Mouse (Mus musculus) MEL (cell line): Measurements from ENCODE around the gene Tmem235. TPM values are rescaled to one million over a fixed set of nuclear protein-coding genes. Genes with fewer than 3 reads are reported as not detected.

ENCODE experiments used
- DNase-seq: peaks from one replicate; pipeline ENCODE4 v3.0.0; 2011; ENCODE audit warnings: low read depth, low spot score
- H3K27ac ChIP-seq: 2 replicates; pipeline ENCODE4 v1.5.1; 2012; ENCODE audit warnings: low read depth, mild to moderate bottlenecking, control low read depth, low read length, moderate library complexity; ENCODE audit not compliant: control insufficient read depth
- H3K27me3 ChIP-seq, 2 experiments: fragments of 150-350 bp in 1 of 2; sonication (generic) in 1 of 2; 2 replicates each; pipeline ENCODE4 v1.6.1; 2012; ENCODE audit warnings: low read length in 2 of 2, mild to moderate bottlenecking in 2 of 2, improper control_type of control experiment in 1 of 2, moderate library complexity in 1 of 2; ENCODE audit not compliant: insufficient read depth in 2 of 2, control insufficient read depth in 1 of 2
- H3K36me3 ChIP-seq, 2 experiments: 2 replicates each; pipeline ENCODE4 v1.6.1; 2012 to 2014; ENCODE audit warnings: low read length in 2 of 2, improper control_type of control experiment in 1 of 2, inconsistent platforms in 1 of 2, mild to moderate bottlenecking in 1 of 2; ENCODE audit not compliant: insufficient read depth in 2 of 2, control insufficient read depth in 1 of 2
- H3K4me1 ChIP-seq, 2 experiments: fragments of 150-350 bp in 1 of 2; sonication (generic) in 1 of 2; 2 replicates each; pipeline ENCODE4 v1.6.1; 2012; ENCODE audit warnings: low read length in 2 of 2, improper control_type of control experiment in 1 of 2, mild to moderate bottlenecking in 1 of 2; ENCODE audit not compliant: insufficient read depth in 2 of 2, control insufficient read depth in 1 of 2
- H3K4me3 ChIP-seq, 2 experiments: fragments of 150-350 bp in 1 of 2; sonication (generic) in 1 of 2; 2 replicates each; pipeline ENCODE4 v1.5.1; 2012; ENCODE audit warnings: low read depth in 2 of 2, low read length in 2 of 2, mild to moderate bottlenecking in 2 of 2, moderate library complexity in 2 of 2, control low read depth in 1 of 2, improper control_type of control experiment in 1 of 2; ENCODE audit not compliant: control insufficient read depth in 1 of 2, insufficient read depth in 1 of 2
- H3K79me2 ChIP-seq: 2 replicates; pipeline ENCODE4 v1.6.1; 2012; ENCODE audit warnings: mild to moderate bottlenecking, low read length, moderate library complexity; ENCODE audit not compliant: control insufficient read depth, poor library complexity, insufficient read depth
- H3K9ac ChIP-seq: 2 replicates; pipeline ENCODE4 v1.6.1; 2012; ENCODE audit warnings: low read depth, mild to moderate bottlenecking, control low read depth, low read length, moderate library complexity; ENCODE audit not compliant: control insufficient read depth, poor library complexity, severe bottlenecking
- H3K9me3 ChIP-seq: fragments of 150-350 bp; sonication (generic); replicated peaks from 2 replicates; pipeline ENCODE4 v1.6.1; 2012; ENCODE audit warnings: mild to moderate bottlenecking, low read length, improper control_type of control experiment, moderate library complexity; ENCODE audit not compliant: insufficient read depth
- CHD1 ChIP-seq: IDR thresholded peaks from 2 replicates; pipeline ENCODE4 v1.6.1; 2012; ENCODE audit warnings: low read depth, mild to moderate bottlenecking, inconsistent platforms, low read length, improper control_type of control experiment
- CHD2 ChIP-seq: IDR thresholded peaks from 2 replicates; pipeline ENCODE4 v1.6.1; 2011; ENCODE audit warnings: low read length, improper control_type of control experiment
- CTCF ChIP-seq, 3 experiments: IDR thresholded peaks in 2 of 3; conservative IDR thresholded peaks in 1 of 3; 2 replicates each; pipeline ENCODE4 v1.5.1; 2011 to 2012; ENCODE audit warnings: low read length in 3 of 3, low read depth in 2 of 3, mild to moderate bottlenecking in 2 of 3, improper control_type of control experiment in 1 of 3, inconsistent platforms in 1 of 3, mixed read lengths in 1 of 3, moderate library complexity in 1 of 3; ENCODE audit not compliant: control insufficient read depth in 1 of 3, insufficient read depth in 1 of 3, poor library complexity in 1 of 3, severe bottlenecking in 1 of 3
- ETS1 ChIP-seq: IDR thresholded peaks from 2 replicates; pipeline ENCODE4 v1.6.1; 2012; ENCODE audit warnings: low read depth, mild to moderate bottlenecking, inconsistent platforms, low read length, improper control_type of control experiment, moderate library complexity
- HCFC1 ChIP-seq: IDR thresholded peaks from 2 replicates; pipeline ENCODE4 v1.6.1; 2012; ENCODE audit warnings: low read depth, mild to moderate bottlenecking, inconsistent platforms, low read length, improper control_type of control experiment, moderate library complexity
- JUND ChIP-seq: IDR thresholded peaks from 2 replicates; pipeline ENCODE4 v1.6.1; 2011; ENCODE audit warnings: low read depth, mild to moderate bottlenecking, improper control_type of control experiment, low read length
- KAT2A ChIP-seq: conservative IDR thresholded peaks from 2 replicates; pipeline ENCODE4 v1.6.1; 2012; ENCODE audit warnings: low read depth, low read length, improper control_type of control experiment, inconsistent platforms
- MAZ ChIP-seq: IDR thresholded peaks from 2 replicates; pipeline ENCODE4 v1.6.1; 2012; ENCODE audit warnings: low read depth, mild to moderate bottlenecking, inconsistent platforms, low read length, improper control_type of control experiment
- MEF2A ChIP-seq: IDR thresholded peaks from 2 replicates; pipeline ENCODE4 v1.6.1; 2014; ENCODE audit warnings: low read depth, mild to moderate bottlenecking, inconsistent platforms, low read length, improper control_type of control experiment; ENCODE audit not compliant: poor library complexity, insufficient replicate concordance, severe bottlenecking; ENCODE audit errors: extremely low read depth
- MYC ChIP-seq: IDR thresholded peaks from 2 replicates; pipeline ENCODE4 v1.6.1; 2011; ENCODE audit warnings: low read depth, mild to moderate bottlenecking, low read length, improper control_type of control experiment, moderate library complexity
- NELFE ChIP-seq: IDR thresholded peaks from 2 replicates; pipeline ENCODE4 v1.6.1; 2011; ENCODE audit warnings: low read depth, low read length, improper control_type of control experiment
- NRF1 ChIP-seq: IDR thresholded peaks from 2 replicates; pipeline ENCODE4 v1.6.1; 2014; ENCODE audit warnings: low read depth, mild to moderate bottlenecking, inconsistent platforms, low read length, improper control_type of control experiment, moderate library complexity; ENCODE audit not compliant: poor library complexity, insufficient read depth, severe bottlenecking
- POLR2AphosphoS2 ChIP-seq: IDR thresholded peaks from 2 replicates; pipeline ENCODE4 v1.6.1; 2011; ENCODE audit warnings: low read length, improper control_type of control experiment
- POLR2AphosphoS5 ChIP-seq: IDR thresholded peaks from 2 replicates; pipeline ENCODE4 v1.6.1; 2012; ENCODE audit warnings: low read depth, borderline replicate concordance, mild to moderate bottlenecking, inconsistent platforms, low read length, moderate library complexity, mixed read lengths
- RCOR1 ChIP-seq: IDR thresholded peaks from 2 replicates; pipeline ENCODE4 v1.6.1; 2012; ENCODE audit warnings: low read depth, mild to moderate bottlenecking, inconsistent platforms, low read length, improper control_type of control experiment
- SMC3 ChIP-seq: IDR thresholded peaks from 2 replicates; pipeline ENCODE4 v1.6.1; 2011; ENCODE audit warnings: low read depth, low read length, improper control_type of control experiment
- TAL1 ChIP-seq: IDR thresholded peaks from 2 replicates; pipeline ENCODE4 v1.6.1; 2012; ENCODE audit warnings: mild to moderate bottlenecking, inconsistent platforms, low read length, moderate library complexity, mixed read lengths
- USF1 ChIP-seq: IDR thresholded peaks from 2 replicates; pipeline ENCODE4 v1.6.1; 2014; ENCODE audit warnings: low read depth, mild to moderate bottlenecking, inconsistent platforms, low read length, improper control_type of control experiment, moderate library complexity
- USF2 ChIP-seq, 2 experiments: IDR thresholded peaks; 2 replicates each; pipeline ENCODE4 v1.6.1; 2011 to 2012; ENCODE audit warnings: improper control_type of control experiment in 2 of 2, low read length in 2 of 2, borderline replicate concordance in 1 of 2, inconsistent platforms in 1 of 2, low read depth in 1 of 2, mild to moderate bottlenecking in 1 of 2; ENCODE audit not compliant: insufficient read depth in 1 of 2
- ZC3H11A ChIP-seq: IDR thresholded peaks from 2 replicates; pipeline ENCODE4 v1.6.1; 2012; ENCODE audit warnings: low read depth, mild to moderate bottlenecking, inconsistent platforms, low read length, improper control_type of control experiment
- ZKSCAN1 ChIP-seq: IDR thresholded peaks from 2 replicates; pipeline ENCODE4 v1.6.1; 2012; ENCODE audit warnings: low read depth, mild to moderate bottlenecking, inconsistent platforms, low read length, improper control_type of control experiment, moderate library complexity
- polyA plus RNA-seq, 2 experiments: library from polyadenylated mRNA; stranded (reverse) in 1 of 2; unstranded in 1 of 2; fragments of >175 nt in 1 of 2; fragments of >200 nt in 1 of 2; gene quantifications; 2 replicates each; pipeline versions ENCODE4 v1.2.1 to v1.2.4; 2012; ENCODE audit warnings: low replicate concordance in 2 of 2, low read depth in 1 of 2; ENCODE audit not compliant: insufficient read length in 2 of 2, insufficient read depth in 1 of 2, missing spikeins in 1 of 2
- total RNA-seq: library from RNA; depleted of rRNA; stranded (reverse); fragments of 300-350 nt; gene quantifications from 2 replicates; pipeline ENCODE4 v1.2.3, GENCODE M21; 2012

The Tmem235 gene
- total and polyA plus RNA-seq, 3 experiments, result 0.04 TPM; not detected in 1

GRCm38 (mm10) chr11:117843434-117843833, 17.1 kb upstream of the Tmem235 start:
- no peak for TF ChIP-seq SMC3
- no peak for TF ChIP-seq POLR2AphosphoS2
- TF ChIP-seq JUND, result no peak
- no peak for TF ChIP-seq MYC
- TF ChIP-seq RCOR1, result no peak
- no peak for TF ChIP-seq NELFE
- no peak for TF ChIP-seq KAT2A
- TF ChIP-seq MEF2A, result no peak
- TF ChIP-seq, all 39 proteins: peak for 0
- H3K4me1 ChIP-seq, result peaks cover 22 to 29% of the 10 kb centered on the region in 2 experiments
- no peaks in the 10 kb centered on the region for H3K9me3 ChIP-seq
- peaks cover 2% of the 10 kb centered on the region; the same call in 1 of the 2 replicates for H3K79me2 ChIP-seq
- no peaks in the 10 kb centered on the region for H3K27me3 ChIP-seq
- H3K27ac ChIP-seq, result no peak overlapping the region
- no peak overlapping the region for H3K4me3 ChIP-seq
- no peak for DNase-seq
- H3K36me3 ChIP-seq, result peaks cover 0 to 22% of the 10 kb centered on the region in 2 experiments; a peak in 2 of 4 replicates
- no peak overlapping the region for H3K9ac ChIP-seq

GRCm38 (mm10) chr11:117844997-117845396, 15.6 kb upstream of the Tmem235 start:
- H3K9me3 ChIP-seq, result no peaks in the 10 kb centered on the region
- no peak overlapping the region for H3K4me3 ChIP-seq
- H3K9ac ChIP-seq, result no peak overlapping the region
- no peak overlapping the region for H3K27ac ChIP-seq
- peaks cover 13 to 18% of the 10 kb centered on the region in 2 experiments for H3K4me1 ChIP-seq
- peaks cover 0 to 13% of the 10 kb centered on the region in 2 experiments; a peak in 2 of 4 replicates for H3K36me3 ChIP-seq
- H3K27me3 ChIP-seq, result no peaks in the 10 kb centered on the region
- no peak for DNase-seq
- peaks cover 13% of the 10 kb centered on the region for H3K79me2 ChIP-seq
- TF ChIP-seq RCOR1 (peak; percentile 77), MEF2A (no peak)

DNA sequence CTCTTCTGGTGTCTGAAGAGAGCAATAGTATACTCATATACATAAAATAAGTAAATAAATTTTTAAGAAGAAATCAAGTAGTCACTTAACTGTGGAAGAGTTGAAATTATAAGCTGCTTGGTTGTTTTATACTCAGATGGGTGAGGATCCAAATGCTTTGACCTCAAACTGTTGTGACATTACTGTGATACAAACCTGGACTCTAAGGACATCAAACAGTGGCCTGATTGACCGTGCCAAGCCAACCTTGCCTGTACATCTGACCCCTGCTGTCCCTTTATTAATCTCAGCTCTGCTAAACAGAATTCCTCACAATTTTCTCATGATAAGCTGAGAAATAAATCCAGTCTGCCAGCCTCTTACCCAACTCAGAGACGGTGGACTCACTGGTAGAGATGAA, 14.9 kb upstream of the Tmem235 start:
- DNase-seq, result no peak
- no peaks in the 10 kb centered on the region for H3K9me3 ChIP-seq
- peaks cover 19% of the 10 kb centered on the region for H3K79me2 ChIP-seq
- no peak overlapping the region for H3K9ac ChIP-seq
- peaks cover 19% of the 10 kb centered on the region in 2 experiments for H3K4me1 ChIP-seq
- H3K27ac ChIP-seq, result no peak overlapping the region
- peaks cover 3 to 18% of the 10 kb centered on the region in 2 experiments for H3K36me3 ChIP-seq
- TF ChIP-seq MAZ (no peak), NRF1 (no peak), USF1 (no peak), POLR2AphosphoS5 (no peak), ZKSCAN1 (no peak), USF2 (IDR thresholded peaks at IDR 0.05; ENCODE audit: borderline replicate concordance in 1 of 2, insufficient read depth in 1 of 2, low read depth in 1 of 2, low read length in 2 of 2) (no peak), ETS1 (no peak), ZC3H11A (no peak), HCFC1 (no peak), CHD2 (no peak), CTCF (IDR thresholded peaks at IDR 0.05 in 2 of 3, conservative IDR thresholded peaks at IDR 0.05 in 1 of 3; ENCODE audit: control insufficient read depth in 1 of 3, insufficient read depth in 1 of 3, low read depth in 2 of 3, low read length in 3 of 3, poor library complexity in 1 of 3, severe bottlenecking in 1 of 3) (no peak), TAL1 (no peak), CHD1 (no peak)
- TF ChIP-seq, all 39 proteins: peak for 0
- no peak overlapping the region for H3K4me3 ChIP-seq
- H3K27me3 ChIP-seq, result no peaks in the 10 kb centered on the region
